Mouse (Mus musculus) left cerebral cortex, postnatal 25 days (tissue): ENCODE measurements around the gene Smad6. TPM values are rescaled to one million over a fixed set of nuclear protein-coding genes. Genes with fewer than 3 reads are reported as not detected.

Experiments
- DNase-seq, 2 experiments: peaks; one replicate each; pipeline ENCODE4 v3.0.0; 2022; ENCODE audit warnings: low spot score in 2 of 2, mixed read lengths in 1 of 2
- intact Hi-C: fragments of 180-260 bp; cut with DNase I; formaldehyde crosslinking; loops from one replicate; pipeline ENCODE4 v1.15.1; 2025
- total RNA-seq, 2 experiments: library from RNA; stranded (reverse); gene quantifications; 2 replicates each; pipeline ENCODE4 v1.2.3; 2021

Smad6 gene
- total RNA-seq, 2 experiments from 2014 or later: 1.4 to 2.2 TPM

- intact Hi-C loops: no loop called here
- DNase-seq: no peak
Observed at GRCm38 (mm10) chr9:63926377-63926776, 95.5 kb downstream of the Smad6 start.

- no peak for DNase-seq
- intact Hi-C loops: no loop called here
Observed at GRCm38 (mm10) chr9:63923190-63923717, 98.6 kb downstream of the Smad6 start.

GRCm38 (mm10) chr9:63919708-63920107 lies 102.2 kb downstream of the Smad6 start:
- intact Hi-C loops: loop anchor here (5.0 kb wide), 1 partner anchor 108 kb away; no protein-coding TSS in a partner anchor
- no peak for DNase-seq

GRCm38 (mm10) chr9:63919001-63919555 lies 102.8 kb downstream of the Smad6 start:
- DNase-seq: peak in 1 of 2 experiments; percentile 34
- intact Hi-C loops: loop anchor here (5.0 kb wide), 1 partner anchor 108 kb away; no protein-coding TSS in a partner anchor

- DNase-seq: peak; percentile 61 to 75
- intact Hi-C loops: loop anchor here (1.0 to 5.0 kb wide), 2 partner anchors 109 to 169 kb away; no protein-coding TSS in a partner anchor
Observed at GRCm38 (mm10) chr9:63918245-63918644, 103.6 kb downstream of the Smad6 start.

GRCm38 (mm10) chr9:63916441-63916840 lies 105.4 kb downstream of the Smad6 start:
- intact Hi-C loops: loop anchor here (5.0 kb wide), 1 partner anchor 111 kb away; no protein-coding TSS in a partner anchor
- DNase-seq: no peak

- peak; percentile 47 to 52 for DNase-seq
- intact Hi-C loops: loop anchor here (5.0 kb wide), 1 partner anchor 111 kb away; no protein-coding TSS in a partner anchor
Observed at GRCm38 (mm10) chr9:63915976-63916375, 105.9 kb downstream of the Smad6 start.

GRCm38 (mm10) chr9:63914944-63915343 lies 106.9 kb downstream of the Smad6 start:
- intact Hi-C loops: loop anchor here (5.0 kb wide), 1 partner anchor 112 kb away; no protein-coding TSS in a partner anchor
- DNase-seq: no peak

- intact Hi-C loops: no loop called here
- DNase-seq: no peak
Observed at GRCm38 (mm10) chr9:63912051-63912450, 109.8 kb downstream of the Smad6 start.

- intact Hi-C loops: no loop called here
- peak; percentile 70 to 88 for DNase-seq
Observed at GRCm38 (mm10) chr9:63909618-63910017, 112.2 kb downstream of the Smad6 start.

GRCm38 (mm10) chr9:63904543-63904942 lies 117.3 kb downstream of the Smad6 start:
- DNase-seq: no peak
- intact Hi-C loops: no loop called here

Other genes starting within 250 kb of the Smad6 start
- not detected for gene Lctl, start 95.1 kb upstream of the Smad6 start, total RNA-seq
- 1 to 10 TPM; 2.5 to 4.6 TPM for gene Zwilch, start 151.0 kb upstream of the Smad6 start, total RNA-seq
- 100 to 1,000 TPM; 485 to 487 TPM for gene Rpl4, start 151.3 kb upstream of the Smad6 start, total RNA-seq
- 10 to 100 TPM; 21.5 to 22.7 TPM for gene Snapc5, start 157.2 kb upstream of the Smad6 start, total RNA-seq
- 1 to 10 TPM; 2.1 to 4.6 TPM for gene Uchl4, start 213.1 kb upstream of the Smad6 start, total RNA-seq
- gene Map2k1, start 231.6 kb upstream of the Smad6 start, total RNA-seq: 100 to 1,000 TPM; 286 to 290 TPM